Mouse (Mus musculus) yolk sac, embryonic 10.5 days (tissue): ENCODE results near the gene Zfp94.

ENCODE experiments used
- DNase-seq: peaks from one replicate; pipeline ENCODE4 v3.0.0-alpha.2; 2017; ENCODE audit warnings: low spot score

Gene Zfp94

GRCm38 (mm10) chr7:24316567-24317092, at the start of gene Zfp94:
TSS of gene Zfp94 (minus strand) at chr7:24316666.
- DNase-seq: peak; percentile 94

GRCm38 (mm10) chr7:24365258-24366014, 49.0 kb upstream of the Zfp94 start:
- DNase-seq: no peak

- peak; percentile 49 for DNase-seq
These were observed 48.4 kb upstream of the Zfp94 start for GRCm38 (mm10) chr7:24364827-24365226.

- no peak for DNase-seq
These were observed 46.8 kb upstream of the Zfp94 start for GRCm38 (mm10) chr7:24363228-24363627.

GRCm38 (mm10) chr7:24361001-24361400, 44.5 kb upstream of the Zfp94 start:
- no peak for DNase-seq

- DNase-seq: peak; percentile 50
These were observed 42.8 kb upstream of the Zfp94 start for GRCm38 (mm10) chr7:24359269-24359668.

- no peak for DNase-seq
These were observed 41.4 kb upstream of the Zfp94 start for GRCm38 (mm10) chr7:24357899-24358298.

- DNase-seq: no peak
These were observed 39.6 kb upstream of the Zfp94 start for GRCm38 (mm10) chr7:24356081-24356480.

- DNase-seq: no peak
These were observed 39.2 kb upstream of the Zfp94 start for GRCm38 (mm10) chr7:24355646-24356045.

- no peak for DNase-seq
These were observed 32.4 kb upstream of the Zfp94 start, which contains the start of gene Lypd5 for GRCm38 (mm10) chr7:24348896-24349295. TSS of gene Lypd5 (plus strand) at chr7:24349196.

GRCm38 (mm10) chr7:24346444-24346843, 30.0 kb upstream of the Zfp94 start:
- DNase-seq: no peak

GRCm38 (mm10) chr7:24343701-24344272, 27.3 kb upstream of the Zfp94 start:
- no peak for DNase-seq

- DNase-seq: no peak
These were observed 21.8 kb upstream of the Zfp94 start for GRCm38 (mm10) chr7:24338241-24338640.

- peak; percentile 14 for DNase-seq
These were observed 19.3 kb upstream of the Zfp94 start for GRCm38 (mm10) chr7:24335699-24336309.

- no peak for DNase-seq
These were observed 17.0 kb upstream of the Zfp94 start, which contains the start of gene Tescl for GRCm38 (mm10) chr7:24333304-24333986. TSS of gene Tescl (minus strand) at chr7:24333936.

- DNase-seq: no peak
These were observed 11.0 kb upstream of the Zfp94 start for GRCm38 (mm10) chr7:24327281-24327975.

GRCm38 (mm10) chr7:24326273-24327135, 10.0 kb upstream of the Zfp94 start:
- DNase-seq: no peak

GRCm38 (mm10) chr7:24325675-24326128, 9.2 kb upstream of the Zfp94 start:
- DNase-seq: no peak

GRCm38 (mm10) chr7:24325197-24325596, 8.7 kb upstream of the Zfp94 start:
- no peak for DNase-seq

GRCm38 (mm10) chr7:24322593-24322992, 6.1 kb upstream of the Zfp94 start:
- no peak for DNase-seq

GRCm38 (mm10) chr7:24318942-24319341, 2.5 kb upstream of the Zfp94 start:
- no peak for DNase-seq
